Mouse (Mus musculus) kidney, embryonic 15.5 days (tissue): ENCODE data around the gene Atl3. TPM values are rescaled to one million over a fixed set of nuclear protein-coding genes. Genes with fewer than 3 reads are reported as not detected.

ENCODE experiments used
- ATAC-seq: fragments of 200-750 bp; cut with Nextera tagmentation; replicated peaks from 2 replicates; pipeline ENCODE4 v1.8.0; 2017; ENCODE audit warnings: moderate TSS enrichment; ENCODE audit not compliant: low FRiP score
- H3K27ac ChIP-seq: fragments of 300-500 bp; sonication (generic); 2 replicates; pipeline ENCODE4 v1.5.1; 2015; ENCODE audit warnings: mild to moderate bottlenecking, inconsistent platforms
- H3K27me3 ChIP-seq: fragments of 300-500 bp; sonication (generic); 2 replicates; pipeline ENCODE4 v1.6.1; 2015; ENCODE audit warnings: inconsistent platforms
- H3K36me3 ChIP-seq: fragments of 300-500 bp; sonication (generic); 2 replicates; pipeline ENCODE4 v1.6.1; 2015; ENCODE audit warnings: inconsistent platforms
- H3K4me1 ChIP-seq: fragments of 300-500 bp; sonication (generic); 2 replicates; pipeline ENCODE4 v1.6.1; 2015; ENCODE audit warnings: inconsistent platforms
- H3K4me2 ChIP-seq: fragments of 300-500 bp; sonication (generic); 2 replicates; pipeline ENCODE4 v1.6.1; 2015; ENCODE audit warnings: moderate library complexity, mild to moderate bottlenecking, inconsistent platforms
- H3K4me3 ChIP-seq: fragments of 300-500 bp; sonication (generic); replicated peaks from 2 replicates; pipeline ENCODE4 v1.5.1; 2015; ENCODE audit warnings: mild to moderate bottlenecking, inconsistent platforms
- H3K9ac ChIP-seq: fragments of 300-500 bp; sonication (generic); 2 replicates; pipeline ENCODE4 v1.6.1; 2015; ENCODE audit warnings: mild to moderate bottlenecking, inconsistent platforms
- H3K9me3 ChIP-seq: fragments of 300-500 bp; sonication (generic); replicated peaks from 2 replicates; pipeline ENCODE4 v1.6.1; 2016; ENCODE audit warnings: inconsistent platforms
- WGBS: fragments of 180-500 bp; shearing (Covaris S2); methylation state at CpG from one replicate; pipeline ENCODE4 v1.1.7; 2015; ENCODE audit warnings: mixed read lengths; 5-methylcytosine and 5-hydroxymethylcytosine counted together
- polyA plus RNA-seq: library from polyadenylated mRNA; unstranded; fragments of >200 nt; fragmentation: Nextera tagmentation; extraction: Ambion mirVana; gene quantifications from 2 replicates; pipeline ENCODE4 v1.2.1, GENCODE M21; 2015

Atl3 gene
- 12.2 and 12.3 TPM in 2 replicates for polyA plus RNA-seq

DNA sequence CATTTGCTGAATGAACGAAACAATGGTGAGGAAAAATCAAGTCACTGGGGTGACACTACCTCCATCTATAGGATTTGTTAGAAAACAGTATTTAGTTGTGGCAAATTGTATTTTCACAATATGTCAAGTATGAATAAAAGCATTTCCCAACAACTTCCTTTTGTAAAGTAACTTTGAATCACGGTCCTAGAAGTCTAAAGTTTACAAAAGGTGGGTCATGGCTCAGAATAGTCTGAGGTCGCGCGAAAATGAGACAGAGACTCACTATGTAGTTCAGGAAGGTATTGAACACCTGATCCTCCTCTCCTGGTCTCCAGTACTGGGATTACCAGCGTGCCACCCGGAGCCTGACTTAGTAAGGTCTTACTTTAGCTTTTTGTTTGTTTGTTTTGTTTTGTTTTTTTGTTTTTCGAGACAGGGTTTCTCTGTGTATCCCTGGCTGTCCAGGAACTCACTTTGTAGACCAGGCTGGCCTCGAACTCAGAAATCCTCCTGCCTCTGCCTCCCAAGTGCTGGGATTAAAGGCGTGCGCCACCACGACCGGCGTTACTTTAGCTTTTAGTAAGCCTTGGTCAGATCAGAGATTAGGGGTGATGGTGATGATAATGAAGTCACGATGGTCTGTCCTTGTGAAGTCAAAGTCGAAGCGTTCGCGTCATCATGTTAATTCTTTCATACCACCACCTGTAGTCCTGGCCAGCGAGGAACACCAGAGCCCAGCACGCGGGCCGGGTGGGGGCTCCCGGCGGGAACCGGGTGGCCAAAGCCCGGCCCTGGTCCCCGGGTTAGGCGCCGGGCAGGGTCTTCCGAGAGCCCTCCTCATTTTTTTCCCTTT lies at the start of gene Atl3:
Atl3 (plus strand) TSS at position 689 of the 835 bp plus-strand sequence.
- H3K4me2 ChIP-seq = peak within 1 kb of the TSS; percentile 78
- peak within 1 kb of the TSS; percentile 99 for H3K27ac ChIP-seq
- 30% methylated on average over 31 of the region's 31 CpGs for WGBS
- peaks cover 12% of the 10 kb centered on the region for H3K4me1 ChIP-seq
- peak within 1 kb of the TSS; percentile 85 for H3K9ac ChIP-seq
- peak within 1 kb of the TSS; percentile 80 for H3K4me3 ChIP-seq
- H3K9me3 ChIP-seq = no peaks in the 10 kb centered on the region
- ATAC-seq = no peak
- H3K36me3 ChIP-seq = no peaks in the 10 kb centered on the region
- no peaks in the 10 kb centered on the region for H3K27me3 ChIP-seq

- Histone ChIP-seq H3K9me3 (no peaks in the 10 kb centered on the region), H3K4me3 (no peak overlapping the region), H3K9ac (no peak overlapping the region), H3K27ac (no peak overlapping the region), H3K27me3 (no peaks in the 10 kb centered on the region), H3K4me2 (no peak overlapping the region), H3K36me3 (peaks cover 12% of the 10 kb centered on the region), H3K4me1 (0 out of 2 replicates have a peak, but pooled peaks cover 2% of the 10 kb centered on the region)
- WGBS = 94% methylated on average over 2 of the region's 2 CpGs
- ATAC-seq = no peak
Observed at GRCm38 (mm10) chr19:7445105-7445504, 48.7 kb upstream of the Atl3 start.

GRCm38 (mm10) chr19:7445596-7445995 lies 48.2 kb upstream of the Atl3 start:
- no peaks in the 10 kb centered on the region for H3K9me3 ChIP-seq
- H3K4me1 ChIP-seq = 0 out of 2 replicates have a peak, but pooled peaks cover 2% of the 10 kb centered on the region
- no peaks in the 10 kb centered on the region for H3K27me3 ChIP-seq
- no peak overlapping the region for H3K9ac ChIP-seq
- no peak overlapping the region for H3K27ac ChIP-seq
- no peak overlapping the region for H3K4me3 ChIP-seq
- H3K36me3 ChIP-seq = peaks cover 13% of the 10 kb centered on the region
- 84% methylated on average over 1 of the region's 1 CpGs for WGBS
- H3K4me2 ChIP-seq = no peak overlapping the region
- ATAC-seq = no peak

- H3K27me3 ChIP-seq = no peaks in the 10 kb centered on the region
- ATAC-seq = no peak
- WGBS = 33% methylated on average over 2 of the region's 2 CpGs
Observed at GRCm38 (mm10) chr19:7456803-7457202, 37.0 kb upstream of the Atl3 start.

GRCm38 (mm10) chr19:7458901-7459300 lies 34.9 kb upstream of the Atl3 start:
- Histone ChIP-seq H3K27me3 (no peaks in the 10 kb centered on the region), H3K9me3 (no peaks in the 10 kb centered on the region), H3K9ac (no peak overlapping the region), H3K4me1 (peaks cover 30% of the 10 kb centered on the region), H3K36me3 (peaks cover 11% of the 10 kb centered on the region; the same call in 1 of the 2 replicates), H3K4me2 (no peak overlapping the region), H3K27ac (no peak overlapping the region; the same call in 1 of the 2 replicates), H3K4me3 (no peak overlapping the region)
- ATAC-seq = peak; percentile 83

More at GRCm38 (mm10) chr19:7456803-7457202, 37.0 kb upstream of the Atl3 start:
- no peak overlapping the region for H3K4me2 ChIP-seq
- no peak overlapping the region for H3K9ac ChIP-seq
- H3K36me3 ChIP-seq = peaks cover 11% of the 10 kb centered on the region; the same call in 1 of the 2 replicates
- peaks cover 30% of the 10 kb centered on the region for H3K4me1 ChIP-seq
- no peak overlapping the region for H3K4me3 ChIP-seq
- no peak overlapping the region for H3K27ac ChIP-seq
- no peaks in the 10 kb centered on the region for H3K9me3 ChIP-seq

- peaks cover 30% of the 10 kb centered on the region for H3K4me1 ChIP-seq
- H3K36me3 ChIP-seq = peaks cover 11% of the 10 kb centered on the region; the same call in 1 of the 2 replicates
- no peaks in the 10 kb centered on the region for H3K27me3 ChIP-seq
- H3K27ac ChIP-seq = no peak overlapping the region
- no peaks in the 10 kb centered on the region for H3K9me3 ChIP-seq
- no peak overlapping the region for H3K9ac ChIP-seq
- ATAC-seq = no peak
- H3K4me3 ChIP-seq = no peak overlapping the region
- no peak overlapping the region for H3K4me2 ChIP-seq
- WGBS = 69% methylated on average over 2 of the region's 2 CpGs
Observed at GRCm38 (mm10) chr19:7459370-7459769, 34.5 kb upstream of the Atl3 start.

- Histone ChIP-seq H3K27me3 (no peaks in the 10 kb centered on the region), H3K36me3 (peaks cover 14% of the 10 kb centered on the region), H3K9ac (no peak overlapping the region), H3K4me2 (no peak overlapping the region), H3K27ac (no peak overlapping the region), H3K9me3 (no peaks in the 10 kb centered on the region), H3K4me1 (no peaks in the 10 kb centered on the region), H3K4me3 (no peak overlapping the region)
- ATAC-seq = no peak
Observed at GRCm38 (mm10) chr19:7467915-7468314, 25.9 kb upstream of the Atl3 start.

GRCm38 (mm10) chr19:7470643-7471042 lies 23.2 kb upstream of the Atl3 start:
- WGBS = 87% methylated on average over 2 of the region's 2 CpGs
- no peak for ATAC-seq
- Histone ChIP-seq H3K9ac (no peak overlapping the region), H3K4me3 (no peak overlapping the region), H3K9me3 (no peaks in the 10 kb centered on the region), H3K27ac (no peak overlapping the region), H3K4me2 (no peak overlapping the region), H3K4me1 (no peaks in the 10 kb centered on the region), H3K27me3 (no peaks in the 10 kb centered on the region), H3K36me3 (peaks cover 26% of the 10 kb centered on the region)

- peaks cover 20% of the 10 kb centered on the region for H3K4me1 ChIP-seq
- WGBS = 94% methylated on average over 3 of the region's 3 CpGs
- no peaks in the 10 kb centered on the region for H3K9me3 ChIP-seq
- no peaks in the 10 kb centered on the region for H3K27me3 ChIP-seq
- H3K4me3 ChIP-seq = no peak overlapping the region
- H3K27ac ChIP-seq = no peak overlapping the region
- H3K36me3 ChIP-seq = 0 out of 2 replicates have a peak, but pooled peaks cover under 1% of the 10 kb centered on the region
- H3K9ac ChIP-seq = no peak overlapping the region
- H3K4me2 ChIP-seq = no peak overlapping the region
- ATAC-seq = no peak
Observed at GRCm38 (mm10) chr19:7479751-7480248, 14.0 kb upstream of the Atl3 start.

GRCm38 (mm10) chr19:7481541-7482265 lies 12.1 kb upstream of the Atl3 start:
- H3K4me1 ChIP-seq = peaks cover 20% of the 10 kb centered on the region
- H3K27me3 ChIP-seq = no peaks in the 10 kb centered on the region
- peak overlapping the region; percentile 76 for H3K4me2 ChIP-seq
- no peak for ATAC-seq
- peak overlapping the region; percentile 98 for H3K4me3 ChIP-seq
- no peaks in the 10 kb centered on the region for H3K36me3 ChIP-seq
- H3K9ac ChIP-seq = peak overlapping the region; percentile 98
- WGBS = 8% methylated on average over 12 of the region's 12 CpGs
- peak overlapping the region; percentile 74 for H3K27ac ChIP-seq
- H3K9me3 ChIP-seq = no peaks in the 10 kb centered on the region

- H3K4me1 ChIP-seq = peaks cover 20% of the 10 kb centered on the region
- WGBS = under 1% methylated on average over 7 of the region's 7 CpGs
- ATAC-seq = no peak
Observed at GRCm38 (mm10) chr19:7482266-7482598, 11.6 kb upstream of the Atl3 start.

More at GRCm38 (mm10) chr19:7482266-7482598, 11.6 kb upstream of the Atl3 start:
- H3K27ac ChIP-seq = peak overlapping the region; percentile 100
- H3K9ac ChIP-seq = peak overlapping the region; percentile 98
- H3K9me3 ChIP-seq = no peaks in the 10 kb centered on the region
- peak overlapping the region; percentile 98 for H3K4me3 ChIP-seq
- H3K27me3 ChIP-seq = no peaks in the 10 kb centered on the region
- H3K36me3 ChIP-seq = no peaks in the 10 kb centered on the region
- H3K4me2 ChIP-seq = peak overlapping the region; percentile 76
